Mouse (Mus musculus) erythroblast, embryonic 14.5 days (primary cell): ENCODE results near the gene Gjb5.

Source experiments
- GATA1 ChIP-seq: IDR thresholded peaks from 2 replicates; pipeline ENCODE4 v1.6.1; 2012; ENCODE audit warnings: low read length, inconsistent platforms, mixed read lengths
- TAL1 ChIP-seq: IDR thresholded peaks from 3 replicates; pipeline ENCODE4 v1.6.1; 2012; ENCODE audit warnings: low read length, inconsistent platforms, mixed read lengths

- no peak for TF ChIP-seq TAL1
- TF ChIP-seq GATA1: no peak
These were observed 28.2 kb downstream of the Gjb5 start for GRCm38 (mm10) chr4:127329751-127330150.
